Mouse (Mus musculus) G1E-ER4 (cell line): ENCODE measurements around the gene Plbd1. TPM values are rescaled to one million over a fixed set of nuclear protein-coding genes. Genes with fewer than 3 reads are reported as not detected.

Experiments used
- GATA1 ChIP-seq: IDR thresholded peaks from one replicate; pipeline ENCODE4 v1.8.0; 2012; ENCODE audit warnings: low read length, inconsistent platforms
- polyA plus RNA-seq: library from polyadenylated mRNA; stranded (reverse); fragments of >175 nt; gene quantifications from 2 replicates; pipeline ENCODE4 v1.2.3, GENCODE M21; 2012

The Plbd1 gene
- polyA plus RNA-seq, 1 experiment = not detected

GRCm38 (mm10) chr6:136660831-136661705 lies 660 bp downstream of the Plbd1 start:
- TF ChIP-seq GATA1 = no peak

- no peak for TF ChIP-seq GATA1
Observed at GRCm38 (mm10) chr6:136659226-136659625, 2.5 kb downstream of the Plbd1 start.

GRCm38 (mm10) chr6:136658303-136658702 lies 3.4 kb downstream of the Plbd1 start:
- no peak for TF ChIP-seq GATA1

GRCm38 (mm10) chr6:136655786-136656185 lies 5.9 kb downstream of the Plbd1 start:
- TF ChIP-seq GATA1 = no peak

GRCm38 (mm10) chr6:136654470-136654869 lies 7.3 kb downstream of the Plbd1 start:
- no peak for TF ChIP-seq GATA1

- no peak for TF ChIP-seq GATA1
Observed at GRCm38 (mm10) chr6:136653331-136653730, 8.4 kb downstream of the Plbd1 start.

GRCm38 (mm10) chr6:136650664-136651063 lies 11.1 kb downstream of the Plbd1 start:
- no peak for TF ChIP-seq GATA1

- TF ChIP-seq GATA1 = no peak
Observed at GRCm38 (mm10) chr6:136647455-136647861, 14.3 kb downstream of the Plbd1 start.

- TF ChIP-seq GATA1 = no peak
Observed at GRCm38 (mm10) chr6:136646207-136646606, 15.5 kb downstream of the Plbd1 start.

GRCm38 (mm10) chr6:136645754-136646153 lies 16.0 kb downstream of the Plbd1 start:
- no peak for TF ChIP-seq GATA1

GRCm38 (mm10) chr6:136644171-136644570 lies 17.6 kb downstream of the Plbd1 start:
- TF ChIP-seq GATA1 = no peak

- TF ChIP-seq GATA1 = no peak
Observed at GRCm38 (mm10) chr6:136634982-136635381, 26.7 kb downstream of the Plbd1 start.

- TF ChIP-seq GATA1 = no peak
Observed at GRCm38 (mm10) chr6:136633719-136634118, 28.0 kb downstream of the Plbd1 start.

GRCm38 (mm10) chr6:136633154-136633553 lies 28.6 kb downstream of the Plbd1 start:
- no peak for TF ChIP-seq GATA1

- no peak for TF ChIP-seq GATA1
Observed at GRCm38 (mm10) chr6:136631945-136632534, 29.7 kb downstream of the Plbd1 start.

GRCm38 (mm10) chr6:136631519-136631918 lies 30.2 kb downstream of the Plbd1 start:
- TF ChIP-seq GATA1 = no peak

GRCm38 (mm10) chr6:136629639-136630038 lies 32.1 kb downstream of the Plbd1 start:
- TF ChIP-seq GATA1 = no peak
